Mouse (Mus musculus) embryo, embryonic 11.5 days (tissue): ENCODE results near the gene Sucla2.
A peak's percentile ranks its signal among the peaks of the same experiment; 100 is the strongest.

Source experiments
- DNase-seq: peaks from one replicate; pipeline ENCODE4 v3.0.0-alpha.2; 2012; ENCODE audit warnings: low read depth, low spot score

The Sucla2 gene

DNA sequence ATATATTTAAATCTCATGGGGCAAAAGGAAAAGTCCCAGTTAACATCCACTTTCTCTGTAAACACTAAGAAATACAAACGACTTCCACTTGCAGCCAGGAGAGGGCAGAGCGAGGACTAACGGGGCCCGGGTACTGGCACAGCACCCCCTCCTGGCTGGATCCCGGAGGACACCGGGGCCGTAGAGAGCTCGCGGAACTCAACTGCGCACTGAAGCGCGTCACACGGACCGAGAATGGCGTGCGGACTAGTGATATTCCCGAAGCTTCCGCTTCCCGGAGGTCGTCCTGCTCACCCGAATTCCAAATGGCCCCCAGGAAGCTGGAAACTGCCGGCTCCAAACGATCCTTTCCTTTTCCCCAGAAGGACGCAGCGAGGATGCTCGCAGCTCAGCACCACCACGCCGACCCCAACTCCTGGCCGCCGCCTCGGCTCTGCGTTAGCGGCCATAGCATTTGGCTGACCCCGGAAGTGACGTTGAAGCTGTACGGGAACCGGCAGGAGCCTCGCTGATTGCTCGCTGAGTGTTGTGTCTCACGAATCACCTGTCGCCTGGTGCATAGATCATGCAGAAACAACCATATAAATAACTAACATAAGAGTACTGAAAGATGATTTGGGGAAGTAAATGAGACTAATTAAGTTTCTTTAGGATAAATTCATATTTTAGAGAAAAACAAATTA is at the start of gene Sucla2:
Gene Sucla2, plus strand, starts transcription at position 554 of the 683 bp plus-strand sequence.
- peak; percentile 92 for DNase-seq

DNA sequence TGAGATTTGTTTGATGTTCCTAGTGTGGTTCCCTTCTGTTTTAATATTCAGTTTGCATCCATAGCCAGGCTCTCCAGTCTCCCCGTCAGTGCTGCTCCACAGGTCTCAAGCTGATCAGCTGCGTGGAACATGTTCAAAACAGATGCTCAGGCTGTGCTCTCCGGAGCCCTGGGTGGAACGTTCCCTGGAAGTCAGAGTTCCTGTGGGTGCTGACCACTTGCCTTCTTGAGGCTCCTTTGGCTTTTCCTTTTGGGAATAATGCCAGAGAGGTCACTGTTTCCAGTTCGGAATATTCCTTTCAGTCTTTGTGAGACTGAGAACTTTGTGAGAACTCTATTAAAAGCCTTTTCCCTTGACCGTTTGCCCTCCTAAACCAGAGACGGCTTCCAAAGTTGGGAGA is 49.6 kb upstream of the Sucla2 start:
- no peak for DNase-seq

GRCm38 (mm10) chr14:73476361-73476934 is 48.7 kb upstream of the Sucla2 start:
- no peak for DNase-seq

DNA sequence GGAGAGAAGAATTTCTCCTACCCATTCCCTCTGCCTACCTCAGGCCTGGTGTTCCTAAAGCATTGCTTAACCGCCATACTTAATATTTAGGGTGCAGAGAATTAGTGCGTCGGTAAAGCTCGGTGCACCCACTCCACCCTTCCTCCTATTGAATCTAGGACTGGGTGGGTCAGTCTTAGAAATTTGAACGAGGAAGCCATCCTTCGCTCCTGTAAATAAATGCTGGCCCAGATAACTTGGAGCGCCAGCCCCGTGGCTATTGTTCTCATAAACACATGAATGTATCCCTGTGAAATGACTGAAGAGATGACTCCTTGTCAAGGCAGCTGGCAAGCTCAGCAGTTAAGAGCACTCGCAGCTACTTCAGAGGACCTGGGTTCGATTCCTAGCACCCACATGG is 48.0 kb upstream of the Sucla2 start:
- DNase-seq: no peak

DNA sequence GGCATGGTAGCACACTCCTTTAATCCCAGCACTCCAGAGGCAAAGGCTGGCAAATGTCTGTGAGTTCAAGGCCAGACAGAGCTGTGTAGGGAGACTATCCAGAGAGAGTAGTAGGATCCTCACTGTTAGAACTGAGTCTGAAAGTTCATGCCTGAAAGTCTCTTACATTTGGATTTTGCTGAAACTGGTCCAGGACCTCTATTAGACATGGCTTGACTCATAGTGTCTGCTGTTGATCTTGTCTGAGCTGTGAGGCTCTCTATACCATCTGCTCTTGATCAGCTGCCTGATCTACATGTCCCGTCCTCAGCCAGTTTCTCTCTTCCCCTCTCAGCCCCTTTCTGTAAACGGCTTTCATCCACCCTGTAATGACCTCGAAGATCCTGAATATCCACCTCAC is 46.8 kb upstream of the Sucla2 start:
- no peak for DNase-seq

GRCm38 (mm10) chr14:73479771-73480170 is 45.3 kb upstream of the Sucla2 start:
- no peak for DNase-seq

DNA sequence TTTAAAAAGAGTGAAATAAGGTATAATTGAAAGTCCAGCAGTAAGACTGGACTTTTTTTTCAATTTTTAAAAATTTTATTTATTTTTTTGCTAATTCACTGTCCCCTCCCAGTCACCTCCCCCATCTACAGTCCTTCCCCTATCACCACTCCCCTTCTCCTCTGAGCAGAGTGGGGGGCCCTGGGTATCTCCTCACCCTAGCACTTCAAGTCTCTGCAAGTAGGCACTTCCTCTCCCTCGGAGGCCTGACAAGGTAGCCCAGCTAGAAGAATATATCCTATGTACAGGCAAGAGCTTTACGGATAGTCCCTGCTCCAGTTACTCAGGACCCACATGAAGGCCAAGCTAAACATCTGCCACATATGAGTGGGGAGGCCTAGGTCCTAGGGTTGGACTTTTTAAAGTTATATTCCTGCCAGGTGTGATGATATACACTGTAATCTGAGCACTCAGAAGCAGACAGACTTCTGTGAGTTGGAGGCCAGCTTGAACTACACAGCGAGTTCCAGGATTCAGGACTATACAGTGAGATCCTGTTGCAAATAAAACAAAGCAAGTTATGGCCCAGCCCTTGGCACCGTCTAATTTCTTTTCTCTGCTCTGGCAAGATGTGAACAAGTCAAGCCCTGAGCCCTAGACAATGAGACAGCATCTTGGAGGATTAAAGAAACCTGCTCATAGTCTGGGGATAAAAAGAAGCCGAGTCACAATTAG is 41.4 kb upstream of the Sucla2 start:
- no peak for DNase-seq

- no peak for DNase-seq
Measured at GRCm38 (mm10) chr14:73484366-73485110, 40.6 kb upstream of the Sucla2 start.

GRCm38 (mm10) chr14:73486641-73487040 is 38.5 kb upstream of the Sucla2 start:
- no peak for DNase-seq

DNA sequence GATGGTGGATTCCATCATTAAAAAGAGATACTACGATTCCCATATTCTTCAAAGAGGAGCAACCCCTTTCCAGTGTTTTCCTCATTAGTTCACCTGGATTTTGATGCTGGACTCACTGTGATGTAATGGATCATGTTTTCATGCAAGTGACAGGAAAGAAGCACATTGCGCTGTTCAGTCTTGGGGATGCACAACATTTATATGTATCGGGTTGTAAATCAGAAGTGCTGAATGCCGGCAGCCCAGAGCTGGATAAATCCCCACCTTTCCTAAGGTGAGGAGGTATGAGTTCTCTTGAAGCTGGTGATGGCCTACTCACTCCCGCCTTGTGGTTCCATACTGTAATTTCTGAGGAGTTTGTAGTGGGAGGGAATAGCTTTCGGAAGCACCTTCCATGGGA is 31.8 kb upstream of the Sucla2 start:
- no peak for DNase-seq

DNA sequence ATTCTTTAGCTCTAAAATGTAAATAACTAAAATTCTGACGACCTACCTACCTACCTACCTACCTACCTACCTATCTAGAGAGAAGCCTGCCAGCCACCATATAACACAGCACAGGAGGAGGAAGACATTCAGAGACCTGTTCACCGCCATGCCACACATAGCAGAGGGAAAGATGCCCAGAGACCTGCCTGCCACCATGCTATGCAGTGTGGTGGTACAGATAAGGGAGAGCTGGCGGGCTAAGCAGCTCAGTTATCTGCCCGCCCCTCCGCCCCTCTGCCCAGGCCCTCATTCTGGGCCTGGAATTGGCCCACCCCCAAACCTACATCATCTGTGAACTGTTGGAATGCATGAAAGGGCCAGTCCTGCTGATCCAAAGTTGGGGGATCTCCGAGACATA is 31.0 kb upstream of the Sucla2 start:
- no peak for DNase-seq

- DNase-seq: no peak
Measured at GRCm38 (mm10) chr14:73495753-73496152, 29.4 kb upstream of the Sucla2 start.

DNA sequence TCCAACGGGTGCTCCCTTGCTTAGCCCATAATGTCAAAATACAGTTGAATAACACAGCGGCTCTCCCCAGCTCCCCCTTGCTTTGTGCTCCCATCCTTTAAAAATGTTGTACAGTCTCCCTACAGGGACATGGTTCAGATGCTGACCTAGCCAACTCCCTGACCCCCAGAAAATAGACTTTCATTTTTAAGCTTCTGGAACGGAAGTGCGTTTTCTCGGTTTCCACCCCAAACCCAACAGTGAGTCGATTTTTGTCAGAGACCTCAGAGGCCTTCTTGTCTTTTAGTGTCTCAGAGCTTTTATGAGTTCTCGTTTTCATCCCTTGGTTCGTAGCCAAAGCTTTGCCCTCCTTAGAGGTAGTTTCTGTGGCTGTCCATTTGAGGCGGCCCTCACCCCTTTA is 23.8 kb upstream of the Sucla2 start:
- no peak for DNase-seq

- no peak for DNase-seq
Measured at GRCm38 (mm10) chr14:73501721-73502120, 23.4 kb upstream of the Sucla2 start.

DNA sequence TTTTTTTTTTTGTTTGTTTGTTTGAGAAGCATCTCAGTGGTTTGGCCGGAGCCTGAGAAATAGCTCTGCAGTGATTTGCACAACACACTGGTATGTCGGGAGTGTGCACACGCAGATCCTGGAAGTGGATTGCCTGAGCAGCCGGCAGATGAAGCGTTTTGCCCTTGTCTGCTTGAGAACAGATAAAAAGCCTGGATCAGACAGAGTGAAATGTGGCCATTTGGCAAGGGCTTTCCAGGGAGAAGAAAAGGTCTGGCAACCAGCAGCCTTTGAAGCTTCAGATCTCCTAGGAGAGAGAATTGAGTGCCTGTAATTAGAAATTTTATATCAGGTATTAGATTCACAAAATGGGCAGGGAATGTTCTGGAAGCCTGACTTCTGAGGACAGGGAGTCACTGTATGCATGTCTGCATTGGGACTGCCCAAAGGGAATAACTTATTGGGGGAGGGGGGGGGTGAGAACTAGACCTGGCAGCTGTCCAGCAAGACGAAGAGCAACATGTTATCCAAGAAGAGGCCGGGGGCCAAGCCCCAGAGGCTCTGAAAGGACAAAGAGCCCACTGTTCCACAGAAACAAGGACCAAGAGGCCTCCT is 22.4 kb upstream of the Sucla2 start:
- peak; percentile 14 for DNase-seq

GRCm38 (mm10) chr14:73503237-73503933 is 21.7 kb upstream of the Sucla2 start:
- DNase-seq: no peak

DNA sequence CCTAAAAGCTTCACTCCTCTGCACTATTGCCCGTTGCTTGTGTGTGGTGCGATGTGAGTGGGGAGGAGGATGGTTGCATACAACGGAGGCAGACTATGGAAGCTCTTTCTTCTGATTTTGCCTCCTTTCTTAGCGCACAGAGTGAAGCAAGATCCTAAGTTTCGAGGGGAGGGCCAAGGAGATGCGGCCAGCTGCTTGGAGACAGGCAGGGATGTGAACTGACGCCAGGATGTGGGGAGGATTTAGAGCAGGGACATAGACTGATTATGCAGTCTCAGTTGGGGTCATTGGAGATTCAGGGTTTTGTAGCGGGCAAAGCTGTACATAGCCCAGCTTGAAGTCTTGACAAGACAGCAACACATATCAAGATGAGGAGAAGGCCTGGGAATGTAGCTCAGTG is 18.8 kb upstream of the Sucla2 start:
- DNase-seq: no peak

DNA sequence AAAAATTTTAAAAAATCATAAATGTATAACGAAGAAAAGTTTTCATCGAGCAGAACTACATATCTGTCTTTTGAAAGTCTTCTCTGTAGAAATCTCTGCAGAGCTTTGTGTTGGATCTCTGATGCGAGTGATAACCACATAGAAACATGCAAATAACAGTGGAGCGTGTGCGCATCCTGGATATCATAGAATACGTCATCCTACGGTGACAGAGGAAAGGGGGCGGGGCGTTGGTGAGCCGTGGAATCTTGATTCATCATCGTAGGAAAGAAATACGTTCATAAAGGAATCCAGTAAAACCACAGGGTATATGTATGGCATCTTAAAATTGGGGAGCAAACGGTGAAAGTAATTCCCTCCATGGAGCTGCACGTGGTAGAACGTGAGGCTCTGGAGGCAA is 17.9 kb upstream of the Sucla2 start:
- DNase-seq: no peak

DNA sequence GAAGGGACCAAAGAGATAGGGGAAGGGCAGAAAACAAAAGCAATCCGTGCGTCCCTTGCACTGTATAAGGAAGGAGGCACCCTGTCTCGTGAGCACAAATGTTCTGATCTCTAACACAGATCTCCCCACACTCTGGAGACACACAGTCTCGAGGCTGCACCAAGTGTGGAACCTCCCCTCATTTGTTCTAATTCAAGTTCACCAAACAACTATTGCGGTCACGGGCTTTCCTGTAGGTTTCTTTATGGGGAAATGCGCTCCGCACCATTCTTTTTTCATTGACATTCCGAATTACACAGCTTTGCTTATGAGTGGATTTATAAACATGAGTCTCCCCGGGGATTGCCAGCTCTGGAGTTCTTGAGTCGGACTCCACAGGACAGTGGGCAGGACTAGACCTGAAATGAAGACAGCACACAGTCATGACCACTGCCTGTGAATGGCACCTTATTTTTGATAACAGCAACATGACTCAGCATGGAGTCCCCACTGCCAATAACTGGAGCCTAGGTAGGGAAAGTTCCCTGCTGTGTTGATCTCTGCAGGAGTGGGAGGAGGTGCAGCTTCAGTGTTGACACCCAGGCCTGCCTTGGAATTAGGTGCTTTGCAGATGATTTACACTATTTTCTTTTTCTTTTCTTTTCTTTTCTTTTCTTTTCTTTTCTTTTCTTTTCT is 17.3 kb upstream of the Sucla2 start:
- DNase-seq: no peak

GRCm38 (mm10) chr14:73508630-73509395 is 16.3 kb upstream of the Sucla2 start:
- DNase-seq: no peak
